In the genomic region with DNA sequence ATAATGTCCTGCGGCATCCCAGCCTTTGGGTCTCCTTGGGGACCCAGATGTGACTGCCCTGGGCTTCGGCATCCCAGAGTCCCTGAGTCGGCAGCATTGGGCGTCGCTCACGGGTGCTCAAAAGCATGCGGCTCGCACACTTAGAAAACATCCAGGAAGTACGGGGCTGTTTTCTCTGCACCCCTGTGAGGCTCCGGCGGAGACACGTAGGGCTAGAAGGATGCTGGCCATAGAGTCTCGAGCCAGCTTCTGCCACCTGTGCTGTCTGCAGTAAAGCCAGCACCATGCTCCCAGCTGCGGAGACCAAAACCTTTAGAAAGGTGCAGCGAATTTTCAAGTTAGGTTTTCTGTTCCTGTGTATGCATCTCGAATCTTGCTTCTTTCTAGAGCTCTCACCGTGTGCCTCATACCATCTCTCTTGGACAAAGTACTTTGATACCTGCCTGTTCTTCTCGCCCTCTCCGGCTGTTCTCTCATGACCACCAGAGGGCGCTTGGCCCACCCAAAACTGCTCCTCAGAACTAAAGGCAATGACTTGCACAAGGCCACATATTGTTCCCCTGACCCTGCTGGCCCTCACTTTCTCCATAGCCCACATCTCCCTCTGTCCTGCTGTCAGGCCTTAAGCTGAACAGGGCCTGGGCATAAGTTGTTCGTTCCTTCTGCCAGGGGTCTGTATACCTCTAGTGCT, we compare ENCODE assay signal across 8 mouse cellular contexts. TPM values are rescaled to one million over a fixed set of nuclear protein-coding genes. Genes with fewer than 3 reads are reported as not detected.
DNase-seq lines count a peak whose midpoint lies in the region; ATAC-seq and TF ChIP-seq lines count a peak whose summit lies in the region.

No protein-coding gene starts in this region.

- no peaks in the 10 kb centered on the region for H3K9me3 ChIP-seq in forebrain, embryonic 16.5 days (ENCODE audit: control insufficient read depth, low read length)
- no peaks in the 10 kb centered on the region for H3K9me3 ChIP-seq in intestine, embryonic 14.5 days (ENCODE audit: control insufficient read depth, low read length)
- H3K9me3 ChIP-seq in liver, postnatal 0 days (ENCODE audit: low read length): no peaks in the 10 kb centered on the region
- H3K9me3 ChIP-seq in neural tube, embryonic 11.5 days (ENCODE audit: control insufficient read depth, low read length): no peaks in the 10 kb centered on the region

- H3K4me3 ChIP-seq in forebrain, embryonic 16.5 days (replicated peaks; ENCODE audit: low read length): peak overlapping the region; percentile 30
- peak overlapping the region; percentile 29 for H3K4me3 ChIP-seq in intestine, embryonic 14.5 days (ENCODE audit: low read depth, low read length)
- peak overlapping the region; percentile 31 for H3K4me3 ChIP-seq in liver, postnatal 0 days (ENCODE audit: low read depth, low read length)
- peak overlapping the region; percentile 31 for H3K4me3 ChIP-seq in neural tube, embryonic 11.5 days (ENCODE audit: low read depth, low read length)

- no peak for ATAC-seq in forebrain, embryonic 16.5 days
- ATAC-seq in intestine, embryonic 14.5 days (replicated peaks; ENCODE audit: low FRiP score, low TSS enrichment, low read depth): no peak
- peak; percentile 33 for ATAC-seq in liver, postnatal 0 days
- ATAC-seq in neural tube, embryonic 11.5 days (ENCODE audit: insufficient read depth, low FRiP score, low TSS enrichment): no peak

- H3K4me1 ChIP-seq in forebrain, embryonic 16.5 days (replicated peaks; ENCODE audit: control insufficient read depth, insufficient read depth, low read length): peaks cover 33% of the 10 kb centered on the region
- peaks cover 30% of the 10 kb centered on the region for H3K4me1 ChIP-seq in intestine, embryonic 14.5 days (replicated peaks; ENCODE audit: control insufficient read depth, insufficient read depth, low read length)
- H3K4me1 ChIP-seq in liver, postnatal 0 days (ENCODE audit: insufficient read depth): peaks cover 22% of the 10 kb centered on the region
- peaks cover 12% of the 10 kb centered on the region for H3K4me1 ChIP-seq in neural tube, embryonic 11.5 days (ENCODE audit: control insufficient read depth, insufficient read depth, low read length)

- TF ChIP-seq EP300 in liver, postnatal 0 days (IDR thresholded peaks at IDR 0.05; ENCODE audit: low read depth): no peak

- peak; percentile 90 for TF ChIP-seq CTCF in liver, postnatal 0 days (IDR thresholded peaks at IDR 0.05; ENCODE audit: low read depth)

- peak; percentile 54 for DNase-seq in ovary, postnatal 36 days (ENCODE audit: low spot score)
- no peak for DNase-seq in ovary, postnatal 14 days (ENCODE audit: low spot score)
- DNase-seq in cerebellum, adult 18-20 months: peak; percentile 70 to 79
- peak; percentile 78 for DNase-seq in intestine, embryonic 14.5 days (ENCODE audit: low spot score)
- DNase-seq in liver, postnatal 0 days: peak; percentile 76
- peak; percentile 74 for DNase-seq in neural tube, embryonic 11.5 days (ENCODE audit: low spot score)
- peak; percentile 77 for DNase-seq in yolk sac, embryonic 10.5 days (ENCODE audit: low spot score)

- peak overlapping the region; percentile 49 for H3K9ac ChIP-seq in forebrain, embryonic 16.5 days (replicated peaks; ENCODE audit: low read depth, low read length)
- peak overlapping the region; percentile 29 for H3K9ac ChIP-seq in intestine, embryonic 14.5 days (ENCODE audit: low read length)
- H3K9ac ChIP-seq in liver, postnatal 0 days (replicated peaks): peak overlapping the region; percentile 5; the same call in 1 of the 2 replicates
- H3K9ac ChIP-seq in neural tube, embryonic 11.5 days (ENCODE audit: low read length): peak overlapping the region; percentile 47; the same call in 1 of the 2 replicates

- peak overlapping the region; percentile 55 for H3K4me2 ChIP-seq in forebrain, embryonic 16.5 days (ENCODE audit: low read length)
- H3K4me2 ChIP-seq in intestine, embryonic 14.5 days (ENCODE audit: low read length): peak overlapping the region; percentile 71
- peak overlapping the region; percentile 67 for H3K4me2 ChIP-seq in liver, postnatal 0 days (ENCODE audit: low read depth, low read length)
- H3K4me2 ChIP-seq in neural tube, embryonic 11.5 days (ENCODE audit: low read depth): peak overlapping the region; percentile 65

- no peak overlapping the region for H3K27ac ChIP-seq in forebrain, embryonic 16.5 days (ENCODE audit: low read length)
- H3K27ac ChIP-seq in intestine, embryonic 14.5 days (ENCODE audit: low read depth): peak overlapping the region; percentile 39; the same call in 1 of the 2 replicates
- H3K27ac ChIP-seq in liver, postnatal 0 days (ENCODE audit: low read depth): peak overlapping the region; percentile 1; the same call in 1 of the 2 replicates
- H3K27ac ChIP-seq in neural tube, embryonic 11.5 days (ENCODE audit: low read depth, low read length): no peak overlapping the region

- H3K36me3 ChIP-seq in forebrain, embryonic 16.5 days (ENCODE audit: control insufficient read depth, insufficient read depth): no peaks in the 10 kb centered on the region
- H3K36me3 ChIP-seq in intestine, embryonic 14.5 days (ENCODE audit: control insufficient read depth, insufficient read depth, low read length): no peaks in the 10 kb centered on the region
- H3K36me3 ChIP-seq in liver, postnatal 0 days (replicated peaks; ENCODE audit: insufficient read depth, low read length): no peaks in the 10 kb centered on the region
- no peaks in the 10 kb centered on the region for H3K36me3 ChIP-seq in neural tube, embryonic 11.5 days (ENCODE audit: control insufficient read depth, insufficient read depth, low read length)

- no peaks in the 10 kb centered on the region for H3K27me3 ChIP-seq in forebrain, embryonic 16.5 days (replicated peaks; ENCODE audit: control insufficient read depth, insufficient read depth, low read length)
- H3K27me3 ChIP-seq in intestine, embryonic 14.5 days (replicated peaks; ENCODE audit: control insufficient read depth, insufficient read depth, low read length): no peaks in the 10 kb centered on the region
- H3K27me3 ChIP-seq in liver, postnatal 0 days (ENCODE audit: insufficient read depth, low read length): peaks cover 9% of the 10 kb centered on the region; the same call in 1 of the 2 replicates
- H3K27me3 ChIP-seq in neural tube, embryonic 11.5 days (ENCODE audit: control insufficient read depth, insufficient read depth, low read length): no peaks in the 10 kb centered on the region

- WGBS in forebrain, embryonic 16.5 days: 3% methylated on average over 21 of the region's 21 CpGs
- 5% methylated on average over 21 of the region's 21 CpGs for WGBS in intestine, embryonic 14.5 days
- WGBS in liver, postnatal 0 days (ENCODE audit: insufficient replicate concordance): 3% methylated on average over 21 of the region's 21 CpGs
- 4% methylated on average over 21 of the region's 21 CpGs for WGBS in neural tube, embryonic 11.5 days

RNA-seq across cellular contexts. Expression of gene Nanos3, which starts 2.2 kb away (rescaled TPM):
- polyA plus RNA-seq in forebrain, embryonic 16.5 days (2015; fragmentation: Nextera tagmentation; extraction: Ambion mirVana): 3.2 and 4.7 TPM in 2 replicates
- 4.1 and 4.4 TPM in 2 replicates for polyA plus RNA-seq in intestine, embryonic 14.5 days (2014; fragmentation: Nextera tagmentation; extraction: Ambion mirVana)
- polyA plus RNA-seq in liver, postnatal 0 days (2015; fragmentation: Nextera tagmentation; extraction: Ambion mirVana): 0.34 and 0.79 TPM in 2 replicates
- polyA plus RNA-seq in neural tube, embryonic 11.5 days (2014; fragmentation: Nextera tagmentation; extraction: Ambion mirVana): 6.2 TPM in 2 replicates

RNA-seq across cellular contexts. Expression of gene 4930432K21Rik, which starts 39.4 kb away (rescaled TPM):
- polyA plus RNA-seq in forebrain, embryonic 16.5 days (2015; fragmentation: Nextera tagmentation; extraction: Ambion mirVana): 2.6 and 3.5 TPM in 2 replicates
- polyA plus RNA-seq in intestine, embryonic 14.5 days (2014; fragmentation: Nextera tagmentation; extraction: Ambion mirVana): 0.48 and 0.92 TPM in 2 replicates
- polyA plus RNA-seq in liver, postnatal 0 days (2015; fragmentation: Nextera tagmentation; extraction: Ambion mirVana): 0.24 and 0.29 TPM in 2 replicates
- polyA plus RNA-seq in neural tube, embryonic 11.5 days (2014; fragmentation: Nextera tagmentation; extraction: Ambion mirVana): 1.0 and 1.3 TPM in 2 replicates

RNA-seq across cellular contexts. Expression of gene Cc2d1a, which starts 39.5 kb away (rescaled TPM):
- 35.4 and 43.8 TPM in 2 replicates for polyA plus RNA-seq in forebrain, embryonic 16.5 days (2015; fragmentation: Nextera tagmentation; extraction: Ambion mirVana)
- 17.4 and 19.5 TPM in 2 replicates for polyA plus RNA-seq in intestine, embryonic 14.5 days (2014; fragmentation: Nextera tagmentation; extraction: Ambion mirVana)
- polyA plus RNA-seq in liver, postnatal 0 days (2015; fragmentation: Nextera tagmentation; extraction: Ambion mirVana): 4.4 and 4.5 TPM in 2 replicates
- polyA plus RNA-seq in neural tube, embryonic 11.5 days (2014; fragmentation: Nextera tagmentation; extraction: Ambion mirVana): 11.2 and 12.4 TPM in 2 replicates

RNA-seq across cellular contexts. Expression of gene Zswim4, which starts 49.6 kb away (rescaled TPM):
- polyA plus RNA-seq in forebrain, embryonic 16.5 days (2015; fragmentation: Nextera tagmentation; extraction: Ambion mirVana): 40.1 and 41.8 TPM in 2 replicates
- 10.9 and 11.5 TPM in 2 replicates for polyA plus RNA-seq in intestine, embryonic 14.5 days (2014; fragmentation: Nextera tagmentation; extraction: Ambion mirVana)
- polyA plus RNA-seq in liver, postnatal 0 days (2015; fragmentation: Nextera tagmentation; extraction: Ambion mirVana): 1.4 and 1.6 TPM in 2 replicates
- polyA plus RNA-seq in neural tube, embryonic 11.5 days (2014; fragmentation: Nextera tagmentation; extraction: Ambion mirVana): 34.9 and 35.5 TPM in 2 replicates

Comparison
In these comparisons a context has a peak if more than half of its experiments do, and no peak if none do; other contexts are left out.
1. H3K27ac ChIP-seq: peak in intestine, embryonic 14.5 days (single experiment) and liver, postnatal 0 days (single experiment); none in forebrain, embryonic 16.5 days (single experiment) and neural tube, embryonic 11.5 days (single experiment).
2. Peak in every context shown above with its lines, with median percentiles within 50 percentile points of each other: H3K4me2 ChIP-seq, H3K4me3 ChIP-seq and H3K9ac ChIP-seq.